Mouse (Mus musculus): Measurements from ENCODE around the gene Tmem177. TPM values are rescaled to one million over a fixed set of nuclear protein-coding genes. Genes with fewer than 3 reads are reported as not detected.

Tmem177 gene
- polyA plus RNA-seq (2016; fragmentation: Nextera tagmentation; extraction: Ambion mirVana): 9.7 and 10.7 TPM in 2 replicates

DNA sequence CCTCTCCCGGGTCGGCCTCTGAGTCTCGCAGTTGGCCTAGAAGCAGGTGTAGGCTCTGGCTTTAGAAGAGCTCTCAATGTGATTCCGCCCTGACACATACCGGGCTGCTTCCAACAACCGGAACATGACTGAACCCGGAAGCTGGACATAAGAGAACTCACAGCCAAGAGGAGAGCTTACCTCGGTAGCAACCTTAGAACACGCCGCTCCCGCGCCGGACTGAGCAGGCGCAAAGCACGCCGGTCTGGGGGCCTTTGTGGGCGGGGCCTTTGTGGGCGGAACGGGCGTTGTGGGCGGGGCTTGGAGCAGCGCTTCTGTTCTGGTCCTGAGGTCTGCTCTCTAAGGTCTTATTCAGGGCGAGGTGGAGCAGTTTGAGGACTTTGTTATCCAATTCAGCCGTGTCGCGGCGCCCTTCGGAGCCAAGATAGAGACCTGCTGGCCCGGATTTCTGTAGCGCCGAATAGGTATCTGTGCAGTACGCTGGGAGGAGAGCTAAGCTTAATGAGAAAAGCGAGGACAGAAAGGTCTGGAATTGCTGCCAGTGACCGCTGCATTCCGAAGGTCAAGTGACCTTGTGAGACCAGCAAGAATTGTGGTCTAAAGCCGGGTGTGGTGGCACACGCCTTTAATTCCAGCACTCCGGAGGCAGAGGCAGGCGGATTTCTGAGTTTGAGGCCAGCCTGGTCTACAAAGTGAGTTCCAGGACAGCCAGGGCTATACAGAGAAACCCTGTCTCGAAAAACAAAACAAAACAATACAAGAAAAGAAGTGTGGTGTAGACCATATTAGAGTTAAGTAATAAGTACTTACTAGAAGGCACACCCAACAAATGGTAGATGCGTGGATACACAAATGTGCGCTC, at the start of gene Tmem177:
Tmem177 (minus strand) TSS at position 256 of the 862 bp plus-strand sequence.
- H3K27ac ChIP-seq: peak within 1 kb of the TSS; percentile 82
- peaks cover 5% of the 10 kb centered on the region for H3K4me1 ChIP-seq
- WGBS: 14% methylated on average over 42 of the region's 42 CpGs
- H3K9me3 ChIP-seq (replicated peaks): no peaks in the 10 kb centered on the region
- no peaks in the 10 kb centered on the region for H3K27me3 ChIP-seq (ENCODE audit: low read depth, poor library complexity, severe bottlenecking)
- peak within 1 kb of the TSS; percentile 56 for H3K4me3 ChIP-seq
- H3K36me3 ChIP-seq: peaks cover 29% of the 10 kb centered on the region
- DNase-seq (ENCODE audit: low spot score): peak; percentile 98

DNA sequence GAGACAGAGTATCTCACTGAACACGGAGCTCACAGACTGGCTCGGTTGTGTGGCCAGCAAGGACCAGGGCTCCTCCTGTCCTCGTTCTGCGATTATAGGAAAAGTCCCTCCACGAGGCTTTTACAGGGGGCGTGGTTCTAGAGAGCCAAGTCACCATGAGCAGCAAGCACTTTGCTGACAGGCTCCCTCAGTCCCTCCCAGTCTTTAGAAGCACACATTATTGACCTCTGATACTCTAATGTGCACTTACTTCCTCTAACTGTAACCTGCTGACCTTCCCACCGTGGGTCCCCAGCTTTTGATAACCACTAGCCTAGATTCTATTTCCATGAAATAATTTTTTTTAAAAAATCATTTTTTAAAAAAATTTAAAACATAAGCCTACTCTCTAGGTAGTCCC, 46.9 kb upstream of the Tmem177 start:
- no peak for DNase-seq (ENCODE audit: low spot score)
- Histone ChIP-seq H3K4me1 (peaks cover 3% of the 10 kb centered on the region; the same call in 1 of the 2 replicates), H3K36me3 (no peaks in the 10 kb centered on the region), H3K27ac (no peak overlapping the region), H3K9me3 (replicated peaks) (no peaks in the 10 kb centered on the region), H3K27me3 (ENCODE audit: low read depth, poor library complexity, severe bottlenecking) (no peaks in the 10 kb centered on the region), H3K4me3 (no peak overlapping the region)
- WGBS: 73% methylated on average over 7 of the region's 7 CpGs

DNA sequence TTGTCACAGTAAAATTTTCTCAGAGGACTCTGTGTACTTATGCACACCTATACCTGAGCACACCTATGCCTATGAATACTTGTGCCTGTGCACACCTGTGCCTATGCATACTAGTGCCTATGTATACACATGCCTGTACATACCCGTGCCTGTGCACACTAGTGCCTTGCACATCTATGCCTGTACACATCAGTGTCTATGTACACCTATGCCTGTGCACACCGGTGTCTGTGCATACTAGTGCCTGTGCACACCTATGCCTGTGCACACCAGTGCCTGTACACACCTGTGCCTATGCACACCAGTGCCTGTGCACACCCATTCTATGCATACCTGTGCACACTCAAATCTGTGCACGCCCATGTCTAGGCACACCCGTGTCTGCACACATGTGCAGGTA, 46.5 kb upstream of the Tmem177 start:
- Histone ChIP-seq H3K27me3 (ENCODE audit: low read depth, poor library complexity, severe bottlenecking) (no peaks in the 10 kb centered on the region), H3K4me1 (peaks cover 3% of the 10 kb centered on the region; the same call in 1 of the 2 replicates), H3K9me3 (replicated peaks) (no peaks in the 10 kb centered on the region), H3K4me3 (no peak overlapping the region), H3K27ac (no peak overlapping the region), H3K36me3 (no peaks in the 10 kb centered on the region)
- 93% methylated on average over 4 of the region's 4 CpGs for WGBS
- no peak for DNase-seq (ENCODE audit: low spot score)

DNA sequence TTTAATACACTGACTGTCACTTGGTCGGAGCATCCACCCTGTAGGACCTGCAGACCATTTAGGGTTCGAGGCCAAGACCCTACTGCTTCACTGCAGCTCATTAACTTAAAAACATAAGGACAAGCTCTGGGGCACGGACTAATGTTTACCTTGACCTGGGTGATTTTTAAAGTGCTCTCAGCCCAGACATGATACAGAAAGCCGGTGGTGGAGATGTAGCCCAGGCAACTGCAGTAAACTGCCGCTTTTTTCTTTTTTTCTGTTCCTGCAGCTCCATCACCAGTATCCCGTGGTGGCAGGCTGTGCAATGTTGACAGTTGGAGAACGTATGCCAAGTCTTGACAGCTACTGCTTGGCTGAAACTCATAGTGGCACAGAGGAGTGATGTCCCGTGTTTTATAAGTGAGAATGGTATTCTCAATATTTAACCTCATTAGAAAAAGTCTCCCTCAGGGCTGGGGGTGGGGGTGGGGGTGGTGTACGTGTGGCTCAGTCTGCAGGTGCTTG, 44.8 kb upstream of the Tmem177 start:
- Histone ChIP-seq H3K27ac (no peak overlapping the region), H3K4me3 (no peak overlapping the region), H3K27me3 (ENCODE audit: low read depth, poor library complexity, severe bottlenecking) (no peaks in the 10 kb centered on the region), H3K4me1 (no peaks in the 10 kb centered on the region), H3K36me3 (no peaks in the 10 kb centered on the region), H3K9me3 (replicated peaks) (no peaks in the 10 kb centered on the region)
- no peak for DNase-seq (ENCODE audit: low spot score)
- 71% methylated on average over 9 of the region's 9 CpGs for WGBS

DNA sequence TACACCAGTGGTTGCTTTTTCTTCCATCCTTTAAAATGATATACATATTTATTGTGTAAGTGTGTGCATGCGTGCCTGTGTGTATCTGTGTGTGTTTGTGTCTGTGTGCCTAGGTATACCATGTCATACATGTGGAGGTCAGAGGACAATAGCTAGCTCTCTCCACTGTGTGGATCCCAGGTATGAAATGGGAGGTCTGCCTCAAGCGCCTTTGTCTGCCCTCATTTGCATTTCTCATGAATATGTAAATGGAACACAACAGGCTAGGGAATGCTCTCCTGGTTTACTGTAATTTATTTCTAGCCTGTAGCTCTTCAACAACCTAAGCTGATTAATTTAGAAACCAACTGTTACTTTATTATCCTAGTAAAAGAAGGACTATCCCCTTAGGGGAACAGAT, 41.7 kb upstream of the Tmem177 start:
- WGBS: 78% methylated on average over 2 of the region's 2 CpGs
- Histone ChIP-seq H3K27me3 (ENCODE audit: low read depth, poor library complexity, severe bottlenecking) (no peaks in the 10 kb centered on the region), H3K4me3 (no peak overlapping the region), H3K4me1 (no peaks in the 10 kb centered on the region), H3K36me3 (no peaks in the 10 kb centered on the region), H3K9me3 (replicated peaks) (no peaks in the 10 kb centered on the region), H3K27ac (no peak overlapping the region)
- no peak for DNase-seq (ENCODE audit: low spot score)

DNA sequence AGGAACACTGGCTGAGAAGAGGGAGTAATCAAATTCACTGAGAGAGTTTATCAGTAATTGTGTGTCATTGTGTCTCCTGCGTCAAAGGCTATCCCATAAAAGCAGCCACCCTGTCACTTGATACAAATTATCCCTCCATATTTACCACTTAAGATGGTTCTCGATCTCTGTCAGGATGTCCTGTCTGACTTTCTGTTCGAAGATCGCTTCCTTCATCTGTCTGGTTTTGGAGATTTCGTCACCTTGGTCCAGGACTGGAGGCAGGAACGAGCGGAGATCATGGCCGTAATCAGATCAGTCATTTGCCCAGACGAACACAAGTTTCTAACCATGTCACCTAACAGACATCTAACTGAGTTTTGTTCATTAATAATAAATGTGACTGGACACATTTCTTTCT, 40.4 kb upstream of the Tmem177 start:
- no peak overlapping the region for H3K4me3 ChIP-seq
- no peak for DNase-seq (ENCODE audit: low spot score)
- H3K4me1 ChIP-seq: no peaks in the 10 kb centered on the region
- H3K27me3 ChIP-seq (ENCODE audit: low read depth, poor library complexity, severe bottlenecking): no peaks in the 10 kb centered on the region
- no peak overlapping the region for H3K27ac ChIP-seq
- no peaks in the 10 kb centered on the region for H3K36me3 ChIP-seq
- WGBS: 88% methylated on average over 9 of the region's 9 CpGs
- no peaks in the 10 kb centered on the region for H3K9me3 ChIP-seq (replicated peaks)

DNA sequence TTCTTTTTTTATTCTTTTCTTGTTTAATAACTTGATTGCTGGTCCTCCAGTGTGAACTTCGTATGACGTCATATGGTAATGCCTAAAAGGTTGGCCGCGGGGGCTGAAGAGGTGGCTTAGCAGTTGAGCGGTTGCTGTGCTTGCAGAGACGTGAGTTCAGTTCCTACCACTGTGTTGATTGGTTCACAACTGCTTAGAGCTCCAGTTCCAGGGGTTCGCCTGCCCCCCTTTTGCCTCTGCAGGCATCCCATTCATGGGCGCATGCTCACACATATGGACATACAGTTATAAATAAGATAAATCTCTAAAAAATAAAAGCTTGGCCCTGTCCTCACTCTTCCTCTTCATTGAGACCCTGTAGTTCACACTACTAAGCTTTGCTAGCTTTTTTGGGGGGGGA, 37.1 kb upstream of the Tmem177 start:
- no peak for DNase-seq (ENCODE audit: low spot score)
- no peaks in the 10 kb centered on the region for H3K9me3 ChIP-seq (replicated peaks)
- no peaks in the 10 kb centered on the region for H3K36me3 ChIP-seq
- H3K4me3 ChIP-seq: no peak overlapping the region
- no peak overlapping the region for H3K27ac ChIP-seq
- H3K27me3 ChIP-seq (ENCODE audit: low read depth, poor library complexity, severe bottlenecking): no peaks in the 10 kb centered on the region
- H3K4me1 ChIP-seq: no peaks in the 10 kb centered on the region
- WGBS: 95% methylated on average over 8 of the region's 8 CpGs

DNA sequence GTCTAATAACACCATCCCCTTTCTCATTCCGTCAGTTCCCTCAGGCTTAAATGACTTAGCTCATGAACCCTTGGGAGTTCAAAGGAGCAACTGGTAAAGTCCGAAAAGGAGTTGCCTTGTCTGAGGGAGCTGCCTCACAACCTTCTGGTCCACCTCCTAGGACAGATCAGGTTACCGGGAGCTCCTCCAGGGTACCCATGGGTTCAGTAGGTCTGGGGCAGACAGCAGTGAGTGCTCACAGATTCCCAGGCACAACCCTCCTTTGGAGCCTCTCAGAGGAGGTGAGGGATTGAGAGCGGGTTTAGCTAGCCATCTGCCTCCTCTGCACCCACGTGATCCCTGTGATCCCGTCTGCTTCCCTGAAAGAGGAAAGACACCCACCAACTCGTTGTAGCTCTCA, 23.9 kb upstream of the Tmem177 start:
- Histone ChIP-seq H3K36me3 (no peaks in the 10 kb centered on the region), H3K27me3 (ENCODE audit: low read depth, poor library complexity, severe bottlenecking) (0 out of 2 replicates have a peak, but pooled peaks cover 3% of the 10 kb centered on the region), H3K4me1 (peaks cover 9% of the 10 kb centered on the region), H3K27ac (no peak overlapping the region), H3K4me3 (no peak overlapping the region), H3K9me3 (replicated peaks) (no peaks in the 10 kb centered on the region)
- DNase-seq (ENCODE audit: low spot score): peak; percentile 32
- WGBS: 12% methylated on average over 7 of the region's 7 CpGs

DNA sequence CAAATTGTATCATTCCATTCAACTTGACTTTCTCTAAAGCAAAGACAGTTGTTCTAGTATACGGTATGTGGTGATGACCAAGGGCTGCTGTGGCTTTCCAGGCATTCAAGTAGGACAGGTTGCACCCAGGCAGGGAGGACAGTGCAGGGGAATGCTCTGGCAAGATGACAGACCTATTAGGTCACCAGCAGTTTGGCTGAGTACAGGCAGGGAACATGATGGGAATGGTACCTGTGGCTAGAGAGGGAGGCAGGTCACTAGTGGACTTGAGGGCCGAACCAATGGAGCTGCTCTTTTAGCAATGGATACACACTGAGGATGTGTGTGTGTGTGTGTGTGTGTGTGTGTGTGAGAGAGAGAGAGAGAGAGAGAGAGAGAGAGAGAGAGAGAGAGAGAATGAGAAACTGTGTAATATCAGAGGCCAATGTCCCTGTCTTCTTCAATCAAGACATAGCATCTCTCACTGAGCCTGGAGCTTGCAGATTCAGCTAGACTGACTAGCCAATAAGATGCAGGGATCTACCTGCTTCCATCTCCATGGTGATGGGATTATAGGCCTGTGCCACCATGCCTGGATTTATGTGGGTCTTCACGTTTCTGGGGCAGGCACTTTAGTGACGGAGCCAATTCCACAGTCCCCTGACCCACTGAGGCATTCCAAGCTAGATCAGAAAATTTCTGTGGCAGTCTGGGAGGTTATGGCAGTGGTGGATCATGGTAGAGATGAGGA, 18.6 kb upstream of the Tmem177 start:
- Histone ChIP-seq H3K27me3 (ENCODE audit: low read depth, poor library complexity, severe bottlenecking) (0 out of 2 replicates have a peak, but pooled peaks cover 3% of the 10 kb centered on the region), H3K36me3 (no peaks in the 10 kb centered on the region), H3K4me1 (peaks cover 2% of the 10 kb centered on the region; the same call in 1 of the 2 replicates), H3K4me3 (no peak overlapping the region), H3K27ac (no peak overlapping the region), H3K9me3 (replicated peaks) (no peaks in the 10 kb centered on the region)
- no peak for DNase-seq (ENCODE audit: low spot score)
- 84% methylated on average over 4 of the region's 4 CpGs for WGBS

DNA sequence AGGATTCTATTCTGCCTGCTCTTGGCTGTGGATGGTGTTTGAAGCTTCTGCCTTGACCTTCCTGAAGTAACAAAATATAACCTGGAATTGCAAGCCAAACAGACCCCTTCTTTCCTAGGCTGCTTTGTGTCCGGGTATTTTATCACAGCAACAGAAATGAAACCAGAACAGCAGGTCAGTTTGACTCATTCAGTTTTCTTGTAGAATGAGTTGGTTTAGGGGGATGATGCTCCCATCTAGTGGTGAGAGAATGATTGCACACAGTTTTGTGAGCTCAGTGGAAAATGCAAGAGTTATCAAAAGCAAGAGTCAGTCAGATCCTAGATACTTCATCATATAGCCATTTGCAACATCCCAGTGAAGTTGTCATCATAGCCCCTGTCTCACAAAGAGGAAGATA, 16.7 kb upstream of the Tmem177 start:
- Histone ChIP-seq H3K9me3 (replicated peaks) (no peaks in the 10 kb centered on the region), H3K27ac (no peak overlapping the region), H3K36me3 (no peaks in the 10 kb centered on the region), H3K4me1 (no peaks in the 10 kb centered on the region), H3K27me3 (ENCODE audit: low read depth, poor library complexity, severe bottlenecking) (0 out of 2 replicates have a peak, but pooled peaks cover 3% of the 10 kb centered on the region), H3K4me3 (no peak overlapping the region)
- WGBS: 76% methylated on average over 1 of the region's 1 CpGs
- no peak for DNase-seq (ENCODE audit: low spot score)

DNA sequence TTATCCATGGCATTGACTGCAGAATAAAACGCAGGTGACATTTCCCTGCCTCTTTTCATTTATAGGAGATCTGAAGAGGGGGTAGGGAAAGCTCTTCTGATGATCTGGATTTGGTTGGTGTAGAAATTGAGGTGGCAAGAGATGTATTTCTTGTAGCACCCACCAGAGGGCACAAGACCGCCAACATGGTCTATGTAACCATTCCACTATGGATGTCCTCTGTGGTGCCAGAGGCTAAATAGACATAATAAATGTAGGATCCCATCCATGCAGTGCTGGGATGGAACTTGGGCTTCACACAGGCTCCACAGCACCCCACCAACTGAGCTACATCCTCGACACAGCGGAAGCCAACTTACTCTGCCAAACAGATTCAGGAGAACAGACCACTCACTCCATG, 6.3 kb upstream of the Tmem177 start:
- no peak for DNase-seq (ENCODE audit: low spot score)
- H3K36me3 ChIP-seq: no peaks in the 10 kb centered on the region
- H3K27ac ChIP-seq: no peak overlapping the region
- no peaks in the 10 kb centered on the region for H3K27me3 ChIP-seq (ENCODE audit: low read depth, poor library complexity, severe bottlenecking)
- no peaks in the 10 kb centered on the region for H3K4me1 ChIP-seq
- H3K9me3 ChIP-seq (replicated peaks): no peaks in the 10 kb centered on the region
- 56% methylated on average over 4 of the region's 4 CpGs for WGBS
- H3K4me3 ChIP-seq: no peak overlapping the region

DNA sequence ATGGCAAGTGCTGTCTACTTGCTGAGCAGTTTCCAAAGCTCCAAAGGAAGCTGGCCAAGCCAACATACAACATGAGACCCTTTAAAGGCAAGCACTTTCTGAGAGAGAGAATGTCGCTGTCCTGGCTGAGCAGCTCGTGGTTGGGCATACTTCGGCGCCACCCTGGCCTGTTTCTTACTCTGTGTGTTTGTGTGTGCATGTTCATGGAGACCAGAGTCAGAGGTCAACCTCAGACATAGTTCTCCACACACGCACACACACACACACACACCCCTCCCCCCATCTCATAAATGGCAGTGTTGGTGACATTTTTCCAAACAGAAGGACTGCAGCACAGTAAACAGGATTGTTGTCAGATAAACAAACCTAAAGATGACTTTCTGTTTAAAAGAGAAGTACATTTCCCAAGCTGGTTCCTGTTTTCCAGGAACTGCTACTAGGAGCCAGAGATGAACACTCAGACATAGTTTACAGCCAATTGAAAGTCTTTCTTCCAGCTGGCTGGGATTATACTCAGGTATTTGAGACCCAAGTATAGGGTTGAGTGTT, 3.9 kb upstream of the Tmem177 start:
- Histone ChIP-seq H3K4me1 (peaks cover 5% of the 10 kb centered on the region), H3K9me3 (replicated peaks) (no peaks in the 10 kb centered on the region), H3K27ac (no peak overlapping the region), H3K36me3 (no peaks in the 10 kb centered on the region), H3K4me3 (no peak overlapping the region), H3K27me3 (ENCODE audit: low read depth, poor library complexity, severe bottlenecking) (no peaks in the 10 kb centered on the region)
- no peak for DNase-seq (ENCODE audit: low spot score)
- 88% methylated on average over 5 of the region's 5 CpGs for WGBS
